Mouse (Mus musculus) gastrocnemius, postnatal 10 days (tissue): ENCODE measurements around the gene Tmem178b. TPM values are rescaled to one million over a fixed set of nuclear protein-coding genes. Genes with fewer than 3 reads are reported as not detected.

Experiments used
- DNase-seq: peaks from one replicate; pipeline ENCODE4 v3.0.0; 2021; ENCODE audit warnings: mixed read lengths
- total RNA-seq, 2 experiments: library from RNA; stranded (reverse); gene quantifications; 2 replicates each; pipeline ENCODE4 v1.2.3; 2021

The Tmem178b gene
- total RNA-seq, 2 experiments from 2014 or later: 3.9 to 5.3 TPM

DNA sequence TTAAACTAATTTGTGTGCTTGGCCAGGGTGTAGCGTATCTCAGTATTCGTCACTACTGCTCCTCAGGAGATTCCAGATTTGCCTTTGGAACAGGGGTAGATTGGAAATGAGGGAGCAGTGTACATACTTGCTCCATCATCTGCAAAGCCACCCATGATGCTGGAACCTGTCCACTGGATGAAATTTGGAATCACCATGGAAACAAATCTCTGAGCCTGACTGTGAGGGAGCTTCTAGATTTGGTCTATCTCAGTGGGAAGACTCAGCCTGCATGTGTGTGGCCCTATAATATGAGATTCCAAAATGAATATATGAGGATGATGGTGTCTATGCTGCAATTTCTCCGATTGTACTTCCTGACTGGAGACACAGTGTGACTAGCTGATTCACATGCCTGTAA, 210.7 kb downstream of the Tmem178b start:
- DNase-seq: no peak

DNA sequence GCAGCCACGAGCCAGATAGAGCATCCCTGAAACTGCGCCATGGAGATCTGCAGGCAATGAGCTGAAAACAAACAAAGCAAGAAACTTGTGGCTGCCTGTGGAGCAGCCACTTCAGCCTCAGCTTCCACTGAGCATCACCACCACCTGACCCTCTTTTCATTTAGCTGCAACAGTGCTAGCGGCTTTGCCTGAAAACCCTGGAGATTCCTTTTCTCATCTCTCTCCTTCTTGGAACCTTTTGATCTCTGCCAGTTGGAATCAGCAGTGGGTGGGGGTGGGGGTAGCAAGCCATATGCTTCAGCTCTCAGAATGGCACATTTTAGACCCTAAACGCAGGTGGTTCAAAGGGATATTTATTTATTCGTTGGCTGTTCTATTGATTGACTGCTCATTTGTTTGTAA, 218.2 kb downstream of the Tmem178b start:
- no peak for DNase-seq

GRCm38 (mm10) chr6:40098498-40098897, 225.4 kb downstream of the Tmem178b start:
- no peak for DNase-seq

- DNase-seq: no peak
Observed at GRCm38 (mm10) chr6:40101785-40102184, 228.7 kb downstream of the Tmem178b start.

DNA sequence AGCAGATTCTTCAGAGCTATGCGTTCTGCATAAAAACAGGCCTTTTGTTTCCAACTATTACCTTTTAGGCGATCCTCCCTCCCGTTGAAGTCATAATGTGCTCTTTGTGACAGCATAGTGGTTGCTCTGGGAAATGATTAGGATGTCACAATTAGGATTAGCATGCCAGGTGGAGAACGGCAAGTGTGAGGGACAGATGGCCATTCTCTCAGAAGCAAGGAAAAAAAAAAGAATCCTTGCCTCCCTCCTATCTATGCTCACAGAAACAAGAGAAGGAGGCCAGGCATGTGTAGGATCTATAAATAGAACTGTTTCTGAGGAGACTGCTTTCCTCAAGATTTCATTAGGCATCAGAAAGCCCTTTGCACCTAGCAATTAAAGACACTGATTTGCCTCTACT, 229.8 kb downstream of the Tmem178b start:
- no peak for DNase-seq

- DNase-seq: no peak
Observed at GRCm38 (mm10) chr6:40110029-40110428, 237.0 kb downstream of the Tmem178b start.

- DNase-seq: no peak
Observed at GRCm38 (mm10) chr6:40110729-40111128, 237.7 kb downstream of the Tmem178b start.

DNA sequence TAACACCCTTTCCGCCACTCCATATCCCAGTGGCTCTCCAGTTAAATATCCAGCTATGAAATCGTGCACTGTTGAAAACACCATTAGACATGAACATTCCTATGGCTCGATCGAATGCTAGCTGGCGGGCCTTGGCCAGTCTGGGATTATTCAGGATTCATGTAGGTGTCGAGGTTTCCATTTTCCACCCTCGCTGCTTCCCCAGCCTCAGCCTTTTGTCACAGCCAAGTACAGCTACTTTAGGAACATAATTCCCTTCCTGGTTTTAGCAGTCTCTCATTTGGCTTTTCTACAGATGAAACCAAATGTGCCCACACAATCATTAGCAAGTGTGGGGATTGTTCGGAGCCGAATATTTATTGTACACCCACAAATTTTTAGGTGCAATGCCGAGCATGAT, 239.4 kb downstream of the Tmem178b start:
- no peak for DNase-seq

DNA sequence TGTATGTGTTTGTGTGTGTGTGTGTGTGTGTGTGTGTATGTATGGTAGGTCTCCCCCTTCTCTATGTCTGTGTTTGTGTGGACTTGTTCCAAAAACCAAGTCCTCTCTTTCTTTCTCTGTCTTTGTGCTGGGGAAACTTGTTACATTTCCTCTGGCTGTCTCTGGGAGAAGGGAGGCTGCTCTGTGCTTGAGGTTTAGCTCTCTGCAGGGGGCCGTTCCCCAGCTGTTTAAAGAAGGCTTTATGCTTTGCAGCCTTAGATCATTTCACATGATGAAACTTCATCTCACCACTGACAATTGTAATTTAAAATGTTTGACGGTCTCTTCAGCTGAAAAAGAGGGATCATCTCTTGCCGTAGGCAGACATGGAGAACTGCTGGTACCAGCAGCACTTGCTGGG, 243.2 kb downstream of the Tmem178b start:
- no peak for DNase-seq

- no peak for DNase-seq
Observed at GRCm38 (mm10) chr6:40120176-40120575, 247.1 kb downstream of the Tmem178b start.

GRCm38 (mm10) chr6:40121494-40121893, 248.4 kb downstream of the Tmem178b start:
- no peak for DNase-seq

- DNase-seq: peak; percentile 8
Observed at GRCm38 (mm10) chr6:40123070-40123690, 250.1 kb downstream of the Tmem178b start.

- DNase-seq: no peak
Observed at GRCm38 (mm10) chr6:40123960-40124359, 250.9 kb downstream of the Tmem178b start.

DNA sequence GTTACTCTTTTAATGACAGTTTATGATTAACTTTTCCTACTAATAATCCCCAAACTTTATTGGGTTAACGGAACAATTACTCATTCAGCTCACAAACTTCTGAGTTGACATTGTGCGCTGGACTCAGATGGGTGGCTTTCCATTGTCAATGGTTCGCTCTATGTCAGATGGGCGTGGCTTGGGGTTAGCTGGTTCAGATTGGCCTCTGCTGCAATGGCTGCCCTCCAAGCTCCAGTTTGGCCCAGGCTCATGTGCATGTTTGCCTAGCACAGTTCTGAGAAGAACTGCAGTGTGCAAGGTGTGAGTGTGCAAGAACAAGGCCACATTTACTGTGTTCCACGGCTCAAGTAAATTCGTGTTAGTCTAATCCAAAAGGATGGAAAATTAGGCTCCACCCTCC, 255.6 kb downstream of the Tmem178b start:
- DNase-seq: no peak

DNA sequence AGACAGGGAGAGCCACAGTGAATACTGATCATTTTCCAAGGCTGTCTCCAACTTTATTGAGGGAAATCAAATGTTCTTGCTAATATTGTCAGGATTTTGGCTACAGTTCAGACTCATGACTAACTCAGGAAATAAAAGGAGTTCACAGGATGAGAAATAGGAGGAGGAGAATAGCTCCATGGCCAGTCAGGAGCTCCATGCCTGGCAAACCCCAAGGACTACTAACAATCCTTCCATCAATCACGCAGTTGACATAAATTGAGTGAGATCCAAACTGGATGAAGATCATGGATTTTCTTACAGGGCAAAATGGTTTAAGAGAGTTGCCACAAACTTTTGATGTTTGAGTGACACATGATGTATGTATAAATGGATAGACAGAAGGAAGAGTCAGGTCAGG, 258.9 kb downstream of the Tmem178b start:
- no peak for DNase-seq

DNA sequence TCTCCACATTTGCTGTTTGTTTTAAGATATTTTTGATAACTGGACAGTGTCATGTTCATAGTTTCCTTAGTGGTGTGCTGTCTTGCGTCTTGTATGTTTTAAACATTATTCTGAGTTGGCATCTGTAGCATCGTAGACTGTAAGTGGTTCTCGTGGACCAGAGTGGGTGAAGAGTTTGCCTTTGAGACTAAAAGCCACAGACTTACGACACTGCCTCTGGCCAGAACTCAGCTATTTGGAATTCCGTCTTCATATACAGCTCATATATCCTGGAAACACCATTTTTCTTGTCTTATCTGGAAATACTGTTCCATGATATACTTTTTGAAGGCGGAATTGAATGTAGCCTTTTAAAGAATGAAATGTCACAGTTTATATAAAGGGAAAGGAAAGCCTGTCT, 260.4 kb downstream of the Tmem178b start:
- no peak for DNase-seq

DNA sequence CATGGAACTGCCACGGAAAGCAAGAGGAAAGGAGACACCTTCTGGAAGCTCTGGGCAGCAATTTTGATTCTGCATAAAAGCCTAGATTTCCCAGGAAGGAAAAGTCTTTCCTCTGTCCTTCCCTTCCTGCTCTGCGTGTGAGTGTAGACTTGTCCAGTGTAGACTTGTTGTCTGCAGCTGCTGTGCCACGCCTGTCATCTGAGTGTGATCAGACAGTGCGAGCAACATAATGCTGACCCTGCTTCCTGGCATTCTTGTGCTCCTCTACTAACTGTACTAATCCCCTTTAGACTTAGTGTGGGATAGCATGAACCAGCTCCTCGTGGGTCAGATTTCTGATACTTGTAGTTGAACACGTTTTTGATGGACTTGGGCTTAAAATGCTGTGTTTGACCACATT, 262.6 kb downstream of the Tmem178b start:
- DNase-seq: no peak

- no peak for DNase-seq
Observed at GRCm38 (mm10) chr6:40137346-40137745, 264.3 kb downstream of the Tmem178b start.

DNA sequence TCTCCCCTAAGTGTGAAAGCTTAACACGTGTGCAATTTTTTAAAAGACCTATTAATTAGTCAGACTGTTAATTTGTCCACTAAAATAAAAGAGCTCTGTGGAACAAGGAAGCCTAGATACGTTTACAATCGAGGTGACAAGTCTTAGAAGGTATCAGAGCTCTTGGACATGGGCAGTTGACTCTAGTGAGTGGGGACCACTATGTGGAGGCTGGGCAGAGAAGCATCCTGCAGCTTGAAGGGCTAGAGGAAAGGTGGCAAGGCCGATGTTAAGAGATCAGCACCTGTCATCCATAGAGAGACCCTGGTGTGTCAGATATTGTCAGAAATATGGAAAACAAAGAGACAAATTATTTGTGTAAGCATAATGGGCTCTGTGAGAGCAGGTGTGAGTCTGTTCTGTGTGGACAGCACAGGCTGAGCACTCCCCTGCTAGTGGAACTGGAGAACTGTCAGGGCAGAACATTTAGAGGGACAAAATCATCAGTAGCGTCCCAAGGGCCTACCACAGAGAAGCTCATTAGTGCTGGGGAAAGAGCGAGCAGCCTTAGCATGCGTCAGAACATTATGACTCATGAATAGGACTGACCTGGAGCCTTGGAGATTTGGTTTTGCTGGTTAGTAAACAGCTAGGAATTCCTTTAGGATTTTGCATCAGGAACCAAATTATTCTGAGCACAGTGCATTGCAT, 264.9 kb downstream of the Tmem178b start:
- DNase-seq: no peak

DNA sequence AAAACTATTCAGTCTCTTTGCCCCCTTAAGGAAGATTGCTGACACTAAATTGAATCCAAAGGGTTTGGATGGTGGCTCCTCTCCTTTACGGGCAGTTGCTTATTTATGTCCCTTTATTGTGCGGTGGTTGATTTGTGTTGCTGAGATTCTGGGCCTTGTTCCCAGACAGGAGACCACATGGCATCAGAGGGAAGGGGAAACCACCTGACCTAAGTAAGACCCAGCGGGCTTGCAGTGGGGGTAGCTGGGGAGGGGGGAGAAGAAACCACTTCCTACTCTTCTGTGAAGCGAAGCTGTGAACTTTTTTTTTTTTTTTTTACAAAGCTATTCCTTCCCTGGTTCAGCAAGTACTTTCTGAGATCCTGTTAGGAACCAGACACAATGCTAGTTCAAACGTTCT, 269.5 kb downstream of the Tmem178b start:
- DNase-seq: no peak

DNA sequence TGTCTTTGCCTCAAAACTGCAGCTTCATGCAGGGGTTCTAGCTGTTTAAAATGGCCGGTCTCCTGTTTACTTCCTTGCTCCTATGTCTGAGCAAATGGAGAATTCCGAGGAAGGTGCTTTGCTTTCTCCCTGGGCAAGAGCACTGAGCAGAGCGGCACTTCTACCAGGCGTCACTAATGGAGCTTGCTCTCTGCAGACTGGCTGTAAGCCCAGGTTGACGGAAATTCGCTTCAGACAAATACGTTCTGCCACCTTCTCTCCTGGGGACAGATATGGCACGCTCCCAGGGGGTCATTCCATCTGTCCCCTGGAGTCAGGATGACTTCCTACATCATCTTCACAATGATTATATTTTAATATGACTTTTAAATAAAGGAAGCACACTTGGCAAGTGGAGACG, 271.3 kb downstream of the Tmem178b start:
- no peak for DNase-seq

GRCm38 (mm10) chr6:40145601-40146000, 272.5 kb downstream of the Tmem178b start:
- no peak for DNase-seq

DNA sequence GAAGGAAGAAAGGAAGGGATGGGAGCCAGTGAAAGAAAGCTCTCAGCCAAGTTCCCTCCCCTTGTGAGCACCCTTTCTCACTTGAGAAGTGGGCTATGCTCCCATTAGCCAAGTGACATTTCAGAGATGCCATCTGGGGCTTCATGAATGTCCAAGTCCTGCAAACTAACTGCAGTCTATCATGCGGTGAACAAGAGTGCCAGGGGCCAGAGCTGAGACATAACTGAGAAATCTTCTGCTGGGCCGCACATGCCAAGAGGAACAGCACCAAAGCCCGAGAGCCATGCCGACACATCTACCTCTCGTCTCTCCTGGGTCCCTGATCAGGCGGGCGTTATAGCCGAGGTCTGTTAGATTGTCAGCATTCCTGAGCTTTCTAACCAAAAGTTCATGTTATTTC, 279.2 kb downstream of the Tmem178b start:
- no peak for DNase-seq

GRCm38 (mm10) chr6:40161381-40161780, 288.3 kb downstream of the Tmem178b start:
- no peak for DNase-seq
